Comparison of ENCODE assay signal across 7 mouse cellular contexts in genomic region chr8:90000899-90001640, GRCm38 (mm10).
DNase-seq lines count a peak whose midpoint lies in the region; ATAC-seq and TF ChIP-seq lines count a peak whose summit lies in the region.

No protein-coding gene starts in this region.

- TF ChIP-seq POLR2A in bone marrow macrophage, adult 2 months (IDR thresholded peaks at IDR 0.05; ENCODE audit: borderline replicate concordance, low read depth, low read length): no peak
- TF ChIP-seq POLR2A in embryonic fibroblast, embryonic 13.5 days (IDR thresholded peaks at IDR 0.05; ENCODE audit: low read depth, low read length): no peak

- no peaks in the 10 kb centered on the region for H3K9me3 ChIP-seq in midbrain, embryonic 16.5 days (replicated peaks; ENCODE audit: control insufficient read depth, low read length, poor library complexity, severe bottlenecking)

- no peaks in the 10 kb centered on the region for H3K36me3 ChIP-seq in midbrain, embryonic 16.5 days (ENCODE audit: control insufficient read depth, insufficient read depth, low read length)

- no peak overlapping the region for H3K9ac ChIP-seq in midbrain, embryonic 16.5 days (ENCODE audit: low read depth, low read length)

- no peak overlapping the region for H3K4me2 ChIP-seq in midbrain, embryonic 16.5 days (ENCODE audit: low read length)

- H3K4me3 ChIP-seq in bone marrow macrophage, adult 2 months (ENCODE audit: insufficient read depth, low read length): no peak overlapping the region
- no peak overlapping the region for H3K4me3 ChIP-seq in embryonic fibroblast, embryonic 13.5 days (ENCODE audit: insufficient read depth, low read length)
- no peak overlapping the region for H3K4me3 ChIP-seq in midbrain, embryonic 16.5 days (ENCODE audit: low read depth, low read length)

- ATAC-seq in hematopoietic stem cell, adult 5-6 weeks (replicated peaks in 1 of 2; ENCODE audit: insufficient read depth in 1 of 2, low FRiP score in 2 of 2, low TSS enrichment in 1 of 2, low read depth in 1 of 2, poor library complexity in 2 of 2, severe bottlenecking in 2 of 2): peak; percentile 73 to 86; a peak in 3 of 4 replicates
- ATAC-seq in midbrain, embryonic 16.5 days: no peak

- no peak overlapping the region for H3K27ac ChIP-seq in bone marrow macrophage, adult 2 months (ENCODE audit: insufficient read depth, low read depth, low read length)
- H3K27ac ChIP-seq in embryonic fibroblast, embryonic 13.5 days (ENCODE audit: insufficient read depth, low read length): no peak overlapping the region
- H3K27ac ChIP-seq in midbrain, embryonic 16.5 days (ENCODE audit: low read length): peak overlapping the region; percentile 23; the same call in 1 of the 2 replicates

- DNase-seq in NIH3T3 (ENCODE audit: low read depth): peak; percentile 89
- peak; percentile 66 to 86 for DNase-seq in left cerebral cortex, postnatal 14 days (ENCODE audit: low spot score in 2 of 2)
- DNase-seq in spleen, postnatal 4 days (ENCODE audit: low spot score in 2 of 2): peak; percentile 26 to 77

- intact Hi-C loops in left cerebral cortex, postnatal 14 days (cut with DNase I): loop anchor here (1.0 to 10.0 kb wide), 5 partner anchors 346 to 791 kb away; partner anchors contain the start of gene Tox3

- H3K27me3 ChIP-seq in midbrain, embryonic 16.5 days (ENCODE audit: control insufficient read depth, insufficient read depth, low read depth, low read length): no peaks in the 10 kb centered on the region

- 21% methylated on average over 15 of the region's 15 CpGs for WGBS in midbrain, embryonic 16.5 days

- peak; percentile 35; the same call in 1 of the 2 replicates for TF ChIP-seq CTCF in bone marrow macrophage, adult 2 months (IDR thresholded peaks at IDR 0.05; ENCODE audit: low read depth, low read length)
- TF ChIP-seq CTCF in embryonic fibroblast, embryonic 13.5 days (IDR thresholded peaks at IDR 0.05; ENCODE audit: borderline replicate concordance, insufficient read depth, low read length): peak; percentile 94

- no peaks in the 10 kb centered on the region for H3K4me1 ChIP-seq in bone marrow macrophage, adult 2 months (ENCODE audit: control insufficient read depth, insufficient read depth, low read length)
- H3K4me1 ChIP-seq in embryonic fibroblast, embryonic 13.5 days (ENCODE audit: control insufficient read depth, insufficient read depth, low read length): no peaks in the 10 kb centered on the region
- peaks cover 10% of the 10 kb centered on the region for H3K4me1 ChIP-seq in midbrain, embryonic 16.5 days (ENCODE audit: control insufficient read depth, insufficient read depth, low read length)
